Mouse (Mus musculus): ENCODE results near the gene Naa38.

Gene Naa38

GRCm38 (mm10) chr11:69432640-69432982 is 37.3 kb downstream of the Naa38 start:
- no peak for DNase-seq (ENCODE audit: low spot score)

- DNase-seq (ENCODE audit: low spot score): no peak
These were observed 37.9 kb downstream of the Naa38 start for GRCm38 (mm10) chr11:69433189-69433588.

- DNase-seq (ENCODE audit: low spot score): no peak
These were observed 42.0 kb downstream of the Naa38 start for GRCm38 (mm10) chr11:69437291-69437690.

GRCm38 (mm10) chr11:69443328-69443727 is 48.0 kb downstream of the Naa38 start:
- no peak for DNase-seq (ENCODE audit: low spot score)

Data from embryo, embryonic 10.5 days (tissue).